10 mouse cellular contexts compared by ENCODE assay signal in genomic region chr5:122060767-122061333, GRCm38 (mm10). TPM values are rescaled to one million over a fixed set of nuclear protein-coding genes. Genes with fewer than 3 reads are reported as not detected.
A peak's percentile ranks its signal among the peaks of the same experiment; 100 is the strongest.
DNase-seq lines count a peak whose midpoint lies in the region; ATAC-seq and TF ChIP-seq lines count a peak whose summit lies in the region.
"Had no signal": no experiment of that assay in that cellular context is flagged by ENCODE, and none has a peak within 500 bp of the region (broad histone marks: within the 10 kb centered on the region; RNA-seq: fewer than 3 reads in every experiment).

No protein-coding gene starts in this region.

- DNase-seq in intestine, embryonic 14.5 days (ENCODE audit: low spot score), result no peak
- DNase-seq in CH12.LX (ENCODE audit: extremely low read depth) (no peak), ZHBTc4 (ENCODE audit: low read depth, low spot score) (peak; percentile 92)
- DNase-seq in liver, embryonic 13.5 days, result no peak
- no peak for DNase-seq in cerebellum, postnatal 36 days
- no peak for DNase-seq in B cell, adult 2 months
- DNase-seq: cerebellum, postnatal 10 days had no signal

- dilution Hi-C loops in CH12.LX (cut with MboI; ENCODE audit: extremely low pct_ligation_motif_present, extremely low pct_unique_long_range_greater_than_20kb, low sequenced_read_pairs), result no loop called here

- H3K27ac ChIP-seq in intestine, embryonic 14.5 days (ENCODE audit: low read depth), result no peak overlapping the region
- H3K27ac ChIP-seq in intestine, postnatal 0 days (ENCODE audit: low read depth, low read length), result no peak overlapping the region
- H3K27ac ChIP-seq in CH12.LX (ENCODE audit: insufficient read depth, low read depth), result no peak overlapping the region
- no peak overlapping the region for H3K27ac ChIP-seq in liver, embryonic 13.5 days

- peaks cover 18% of the 10 kb centered on the region for H3K4me1 ChIP-seq in intestine, embryonic 14.5 days (replicated peaks; ENCODE audit: control insufficient read depth, insufficient read depth, low read length)
- no peaks in the 10 kb centered on the region for H3K4me1 ChIP-seq in intestine, postnatal 0 days (replicated peaks; ENCODE audit: control insufficient read depth, insufficient read depth, low read length)
- peaks cover 0 to 9% of the 10 kb centered on the region in 2 experiments; a peak in 2 of 4 replicates for H3K4me1 ChIP-seq in CH12.LX (ENCODE audit: control insufficient read depth in 1 of 2, insufficient read depth in 2 of 2)
- peaks cover 14% of the 10 kb centered on the region for H3K4me1 ChIP-seq in liver, embryonic 13.5 days (replicated peaks)

- ATAC-seq in intestine, embryonic 14.5 days (replicated peaks; ENCODE audit: low FRiP score, low TSS enrichment, low read depth), result 0 out of 2 replicates have a peak, but pooled peaks have one; percentile 8
- no peak for ATAC-seq in intestine, postnatal 0 days
- no peak for ATAC-seq in liver, embryonic 13.5 days (ENCODE audit: low read depth)

- TF ChIP-seq POLR2A in CH12.LX (IDR thresholded peaks at IDR 0.05; ENCODE audit: low read depth, low read length), result no peak

- H3K4me3 ChIP-seq in intestine, embryonic 14.5 days (ENCODE audit: low read depth, low read length), result no peak overlapping the region
- no peak overlapping the region for H3K4me3 ChIP-seq in intestine, postnatal 0 days (ENCODE audit: low read depth, low read length)
- H3K4me3 ChIP-seq in CH12.LX (replicated peaks in 1 of 3; ENCODE audit: low read depth in 2 of 3, low read length in 2 of 3, poor library complexity in 1 of 3), result no peak overlapping the region
- no peak overlapping the region for H3K4me3 ChIP-seq in liver, embryonic 13.5 days (replicated peaks)

- TF ChIP-seq EP300 in CH12.LX (IDR thresholded peaks at IDR 0.05; ENCODE audit: low read length), result no peak

- WGBS in intestine, embryonic 14.5 days, result 29% methylated on average over 12 of the region's 12 CpGs
- whole genome bisulfite sequencing in intestine, postnatal 0 days, result 38% methylated on average over 9 of the region's 12 CpGs
- WGBS in liver, embryonic 13.5 days (ENCODE audit: insufficient replicate concordance), result 24% methylated on average over 10 of the region's 12 CpGs

- 0 out of 2 replicates have a peak overlapping the region, but pooled peaks have one; percentile 6 for H3K4me2 ChIP-seq in intestine, embryonic 14.5 days (ENCODE audit: low read length)
- H3K4me2 ChIP-seq in intestine, postnatal 0 days (replicated peaks; ENCODE audit: low read depth), result no peak overlapping the region
- no peak overlapping the region for H3K4me2 ChIP-seq in CH12.LX (ENCODE audit: insufficient read depth, low read depth, poor library complexity, severe bottlenecking)
- 0 out of 2 replicates have a peak overlapping the region, but pooled peaks have one; percentile 10 for H3K4me2 ChIP-seq in liver, embryonic 13.5 days

- in situ Hi-C loops in CH12.LX (cut with MboI; ENCODE audit: low pct_ligation_motif_present, low pct_unique_long_range_greater_than_20kb, low sequenced_read_pairs), result no loop called here

- no peaks in the 10 kb centered on the region for H3K79me2 ChIP-seq in CH12.LX (replicated peaks; ENCODE audit: control insufficient read depth, extremely low read depth, insufficient read depth, poor library complexity, severe bottlenecking)

- H3K9ac ChIP-seq in intestine, embryonic 14.5 days (ENCODE audit: low read length), result no peak overlapping the region
- no peak overlapping the region for H3K9ac ChIP-seq in intestine, postnatal 0 days (ENCODE audit: low read depth, low read length)
- H3K9ac ChIP-seq in CH12.LX (ENCODE audit: insufficient read depth, low read depth), result no peak overlapping the region
- no peak overlapping the region for H3K9ac ChIP-seq in liver, embryonic 13.5 days

- TF ChIP-seq CTCF in intestine, postnatal 0 days (IDR thresholded peaks at IDR 0.05; ENCODE audit: low read depth), result no peak
- no peak for TF ChIP-seq CTCF in CH12.LX (conservative IDR thresholded peaks at IDR 0.05 in 1 of 2, IDR thresholded peaks at IDR 0.05 in 1 of 2; ENCODE audit: low read depth in 2 of 2, low read length in 2 of 2)

- peaks cover 4% of the 10 kb centered on the region; the same call in 1 of the 2 replicates for H3K9me3 ChIP-seq in intestine, embryonic 14.5 days (ENCODE audit: control insufficient read depth, low read length)
- 0 out of 2 replicates have a peak, but pooled peaks cover 4% of the 10 kb centered on the region for H3K9me3 ChIP-seq in intestine, postnatal 0 days (ENCODE audit: control insufficient read depth)
- H3K9me3 ChIP-seq in CH12.LX (replicated peaks; ENCODE audit: low read length), result peaks cover 14% of the 10 kb centered on the region
- no peaks in the 10 kb centered on the region for H3K9me3 ChIP-seq in liver, embryonic 13.5 days (replicated peaks)

- no peak for TF ChIP-seq RAD21 in CH12.LX (IDR thresholded peaks at IDR 0.05; ENCODE audit: low read depth, low read length)

- no peaks in the 10 kb centered on the region for H3K27me3 ChIP-seq in intestine, embryonic 14.5 days (replicated peaks; ENCODE audit: control insufficient read depth, insufficient read depth, low read length)
- no peaks in the 10 kb centered on the region for H3K27me3 ChIP-seq in intestine, postnatal 0 days (replicated peaks; ENCODE audit: control insufficient read depth, insufficient read depth, low read length)
- peaks cover 76% of the 10 kb centered on the region for H3K27me3 ChIP-seq in CH12.LX (replicated peaks)
- no peaks in the 10 kb centered on the region for H3K27me3 ChIP-seq in liver, embryonic 13.5 days

- H3K36me3 ChIP-seq in intestine, embryonic 14.5 days (ENCODE audit: control insufficient read depth, insufficient read depth, low read length), result no peaks in the 10 kb centered on the region
- no peaks in the 10 kb centered on the region for H3K36me3 ChIP-seq in intestine, postnatal 0 days (ENCODE audit: control insufficient read depth, insufficient read depth)
- H3K36me3 ChIP-seq in CH12.LX (replicated peaks in 1 of 2; ENCODE audit: control insufficient read depth in 1 of 2, insufficient read depth in 1 of 2, low read length in 1 of 2), result no peaks in the 10 kb centered on the region
- no peaks in the 10 kb centered on the region for H3K36me3 ChIP-seq in liver, embryonic 13.5 days

TF ChIP-seq in CH12.LX, 34 proteins besides CTCF, POLR2A, EP300 and RAD21:
- TF ChIP-seq USF2 (conservative IDR thresholded peaks at IDR 0.05; ENCODE audit: low read depth, low read length), result peak; percentile 61
- TF ChIP-seq USF1 (IDR thresholded peaks at IDR 0.05; ENCODE audit: low read depth, low read length), result peak; percentile 74
- TF ChIP-seq MAX (IDR thresholded peaks at IDR 0.05; ENCODE audit: low read length), result no peak
TF ChIP-seq in CH12.LX: peak in this region for 2.

RNA-seq across cellular contexts. Expression of gene Cux2, which starts 10.9 kb away (rescaled TPM):
- polyA plus RNA-seq in intestine, embryonic 14.5 days (2014; fragmentation: Nextera tagmentation; extraction: Ambion mirVana), result 13.2 and 14.6 TPM in 2 replicates
- polyA plus RNA-seq in intestine, postnatal 0 days (2015; fragmentation: Nextera tagmentation; extraction: Ambion mirVana), result 1.5 and 1.9 TPM in 2 replicates
- total RNA-seq in CH12.LX (2012; rRNA removed) (0.17 TPM in 1 of 2 replicates, not detected in the other), CH12.LX (2014; rRNA removed) (not detected in 2 replicates)
- not detected in 2 replicates for polyA plus RNA-seq in CH12.LX (2012; ENCODE audit: insufficient read length, low read depth)
- polyA plus RNA-seq in liver, embryonic 13.5 days (2015; fragmentation: Nextera tagmentation; extraction: Ambion mirVana), result 0.59 and 0.88 TPM in 2 replicates

RNA-seq across cellular contexts. Expression of gene Myl2, which starts 39.9 kb away (rescaled TPM):
- not detected in 2 replicates for polyA plus RNA-seq in intestine, embryonic 14.5 days (2014; fragmentation: Nextera tagmentation; extraction: Ambion mirVana)
- not detected in 2 replicates for polyA plus RNA-seq in intestine, postnatal 0 days (2015; fragmentation: Nextera tagmentation; extraction: Ambion mirVana)
- total RNA-seq in CH12.LX (2012; rRNA removed), result not detected in 2 replicates
- total RNA-seq in CH12.LX (2014; rRNA removed), result not detected in 2 replicates
- not detected in 2 replicates for polyA plus RNA-seq in CH12.LX (2012; ENCODE audit: insufficient read length, low read depth)
- 0.70 and 11.9 TPM in 2 replicates for polyA plus RNA-seq in liver, embryonic 13.5 days (2015; fragmentation: Nextera tagmentation; extraction: Ambion mirVana)
- polyA plus RNA-seq: liver, adult 2 months; urinary bladder, adult 2 months had no signal

Comparison
In these comparisons a context has a peak if more than half of its experiments do, and no peak if none do; other contexts are left out.
1. H3K4me2 ChIP-seq: peak in intestine, embryonic 14.5 days (single experiment) and liver, embryonic 13.5 days (single experiment); none in intestine, postnatal 0 days (single experiment) and CH12.LX (single experiment).